Mouse (Mus musculus) MN1 (cell line): ENCODE results near the gene Tctn3.
A peak's percentile ranks its signal among the peaks of the same experiment; 100 is the strongest.
"Not testable (repeated sequence)": the region's sequence is repeated elsewhere in the genome, so short reads cannot be mapped to it uniquely, and the experiment has no call there.

Experiments used
- DNase-seq: peaks from one replicate; pipeline ENCODE4 v3.0.0-alpha.2; 2016; ENCODE audit warnings: low spot score

Tctn3 gene

GRCm38 (mm10) chr19:40621616-40622015, 9.6 kb upstream of the Tctn3 start:
- not testable (repeated sequence) for DNase-seq

GRCm38 (mm10) chr19:40616021-40616420, 4.0 kb upstream of the Tctn3 start:
- DNase-seq: no peak

- no peak for DNase-seq
Observed at GRCm38 (mm10) chr19:40614811-40615210, 2.8 kb upstream of the Tctn3 start.

DNA sequence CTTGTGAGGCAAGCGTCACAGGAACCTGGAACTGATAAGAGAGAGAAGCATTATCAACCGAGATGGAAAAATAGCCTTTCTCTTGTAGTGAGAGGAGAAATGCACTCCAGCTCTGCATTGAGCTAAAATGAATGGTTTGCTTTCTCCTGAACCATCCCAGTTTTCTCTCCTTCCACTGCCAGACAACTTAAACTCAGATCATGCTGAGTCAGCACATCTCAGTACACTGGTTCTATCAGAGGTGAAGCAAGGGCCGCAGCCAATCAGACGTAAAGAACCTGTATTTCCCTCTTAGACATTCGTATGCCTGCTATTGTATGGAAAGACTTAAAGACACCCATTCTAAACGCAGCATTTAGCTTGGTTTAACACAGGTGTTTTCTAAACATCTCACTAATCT, 4.4 kb downstream of the Tctn3 start:
- no peak for DNase-seq

DNA sequence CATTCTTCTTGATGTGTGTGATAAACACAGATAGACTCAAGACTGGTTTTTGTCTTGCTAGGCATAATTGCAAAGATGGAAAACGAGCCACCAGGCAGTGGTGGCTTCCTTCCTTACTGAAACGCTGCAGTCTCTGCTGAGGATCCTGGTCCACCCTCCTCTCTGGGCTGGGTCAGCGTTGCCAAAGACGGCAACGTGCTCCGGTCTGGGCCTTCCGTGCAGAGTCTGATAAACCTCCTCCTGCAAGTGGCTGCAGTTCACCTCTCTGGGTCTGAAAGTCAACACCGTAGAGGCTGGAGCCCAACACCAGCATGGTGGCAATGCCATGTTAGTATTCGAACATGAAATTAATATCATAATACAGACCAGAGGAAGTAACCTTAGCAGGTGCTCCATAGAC, 6.8 kb downstream of the Tctn3 start:
- DNase-seq: no peak

DNA sequence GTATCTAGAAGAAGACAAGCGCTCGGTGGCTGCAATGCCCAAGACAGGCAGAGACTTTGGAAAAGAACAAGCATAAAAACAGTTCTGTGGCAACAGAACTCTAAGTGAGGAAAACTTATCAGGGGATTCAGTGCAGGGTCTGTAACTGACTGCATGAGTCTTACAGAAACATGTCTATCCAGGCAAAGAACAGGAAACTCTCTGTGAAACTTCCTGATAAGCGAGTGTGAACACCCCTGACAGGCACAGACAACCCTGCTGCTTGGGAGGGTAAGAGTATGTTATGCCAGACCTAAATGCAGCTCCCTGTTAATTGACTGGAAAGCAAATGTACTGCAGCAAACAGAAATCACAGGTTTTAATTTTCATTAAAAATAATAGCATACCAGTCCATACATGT, 10.2 kb downstream of the Tctn3 start:
- no peak for DNase-seq

- not testable (repeated sequence) for DNase-seq
Observed at GRCm38 (mm10) chr19:40600846-40601245, 11.2 kb downstream of the Tctn3 start.

- no peak for DNase-seq
Observed at GRCm38 (mm10) chr19:40595831-40596230, 16.2 kb downstream of the Tctn3 start.

DNA sequence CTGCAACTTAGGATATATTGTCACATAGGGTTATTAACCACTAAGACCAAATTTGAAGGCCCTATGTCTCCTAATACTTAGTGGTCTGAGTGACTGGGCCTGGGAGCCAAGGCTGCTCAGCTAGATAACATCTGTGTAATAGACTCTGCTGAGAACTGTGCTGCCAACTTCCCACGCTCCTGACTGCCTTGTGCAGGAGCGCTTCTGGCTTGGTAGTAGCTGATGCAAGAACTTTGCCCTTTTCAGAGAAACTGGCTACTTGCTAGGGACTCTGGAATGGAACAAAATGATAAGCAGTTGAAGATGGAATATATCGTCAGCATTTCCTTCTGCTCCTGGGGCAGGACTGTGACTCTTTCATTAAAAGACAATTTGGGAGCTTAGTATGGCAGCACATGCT, 16.8 kb downstream of the Tctn3 start:
- peak; percentile 25 for DNase-seq

DNA sequence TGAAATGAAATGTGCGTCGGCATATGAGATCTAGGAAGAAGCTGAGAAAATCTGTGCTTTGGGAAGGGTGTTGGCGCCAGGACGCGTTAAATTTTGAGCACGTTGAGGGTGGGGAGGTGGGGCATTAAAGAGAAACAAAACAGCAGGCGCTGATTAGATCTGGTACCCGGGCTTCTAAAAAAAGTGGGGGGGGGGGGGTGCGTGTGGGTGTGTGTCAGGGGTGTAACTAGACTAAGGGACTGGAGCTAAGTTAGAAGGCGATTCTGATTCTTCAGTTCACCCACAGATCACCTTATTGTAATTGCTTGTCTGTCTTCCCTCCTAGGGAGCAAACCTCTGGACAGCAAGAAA, 22.5 kb downstream of the Tctn3 start:
- no peak for DNase-seq

- DNase-seq: peak; percentile 90
Observed at GRCm38 (mm10) chr19:40588847-40589529, 23.0 kb downstream of the Tctn3 start.

DNA sequence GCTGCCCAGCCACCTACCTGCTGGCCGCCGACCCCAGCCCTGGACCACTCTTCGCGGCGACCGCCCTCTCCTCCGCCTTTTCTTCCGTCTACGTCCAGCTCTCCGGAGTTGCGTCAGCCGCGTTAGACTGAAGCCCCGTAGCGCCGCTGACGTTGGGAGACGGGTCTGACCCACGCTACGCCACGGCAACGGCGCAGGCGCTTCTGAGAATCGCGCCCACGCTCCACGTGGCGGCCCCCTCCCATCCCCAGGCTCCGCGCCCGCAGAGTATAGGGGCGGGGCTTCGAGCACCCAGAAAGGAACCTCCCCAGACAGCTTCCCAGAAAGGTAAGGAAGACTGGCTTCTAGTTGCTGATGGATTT, 23.8 kb downstream of the Tctn3 start, which contains the start of gene Aldh18a1:
Gene Aldh18a1 (minus strand): TSS at position 171 of the 362 bp plus-strand sequence.
- DNase-seq: peak; percentile 93

GRCm38 (mm10) chr19:40587491-40588292, 24.3 kb downstream of the Tctn3 start:
- no peak for DNase-seq

DNA sequence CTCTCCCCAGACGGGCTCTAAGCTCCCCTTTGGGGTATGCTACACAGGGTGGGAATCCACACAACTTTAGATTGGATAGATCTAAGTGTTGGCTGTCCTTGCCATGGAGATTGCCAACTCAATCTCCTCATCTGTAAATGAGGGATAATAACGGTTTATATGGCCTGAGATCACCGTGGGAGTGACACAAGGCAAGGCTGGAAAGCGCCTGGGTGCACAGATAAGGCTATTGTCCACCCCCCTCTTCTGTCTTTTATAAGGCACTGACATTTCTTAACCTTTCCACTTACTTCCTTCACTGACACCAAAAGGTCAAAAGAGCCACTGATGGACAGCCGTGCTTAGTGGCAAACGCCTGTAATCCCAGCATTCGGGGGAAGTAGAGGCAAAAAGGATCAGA, 25.1 kb downstream of the Tctn3 start:
- DNase-seq: no peak

DNA sequence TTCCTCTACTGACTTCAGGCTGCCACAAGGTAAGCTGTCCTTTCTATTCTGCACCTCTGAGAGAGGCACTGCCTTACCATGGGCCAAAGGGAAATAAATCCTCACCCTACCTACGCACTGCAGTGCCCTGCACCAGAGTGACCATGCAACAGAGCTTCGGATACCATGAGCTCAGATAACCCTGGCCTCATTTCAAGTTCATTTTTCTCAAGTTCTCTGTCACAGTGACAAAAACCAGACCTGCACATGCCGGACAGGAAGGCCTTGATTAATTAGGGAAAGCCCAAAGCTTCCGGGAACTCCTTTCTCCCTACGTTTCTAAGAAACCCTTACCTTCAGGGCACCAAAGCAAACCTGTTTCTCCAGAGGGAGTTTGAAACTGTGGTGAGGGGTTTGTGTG, 30.4 kb downstream of the Tctn3 start:
- peak; percentile 69 for DNase-seq

DNA sequence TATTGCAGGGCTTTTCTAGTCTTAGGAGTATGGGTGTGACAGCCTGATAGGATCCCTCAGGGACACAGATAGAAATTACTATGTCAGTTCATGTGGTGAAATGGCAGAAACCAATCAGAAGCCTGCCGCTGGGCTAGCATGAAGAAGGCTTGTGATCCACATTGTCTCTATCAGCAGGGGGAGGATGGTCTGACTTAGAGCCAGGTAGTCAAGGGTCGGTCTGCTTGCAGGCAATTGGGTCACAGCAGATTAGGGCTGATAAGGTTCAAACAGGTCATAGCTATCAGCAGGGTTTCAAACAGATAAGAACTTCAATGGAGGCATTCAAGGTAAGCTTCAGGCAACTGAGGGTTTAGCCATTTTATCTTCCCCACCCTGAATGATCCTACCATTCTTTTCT, 31.1 kb downstream of the Tctn3 start:
- no peak for DNase-seq

- DNase-seq: no peak
Observed at GRCm38 (mm10) chr19:40575438-40575837, 36.6 kb downstream of the Tctn3 start.

- DNase-seq: no peak
Observed at GRCm38 (mm10) chr19:40570726-40571125, 41.3 kb downstream of the Tctn3 start.

DNA sequence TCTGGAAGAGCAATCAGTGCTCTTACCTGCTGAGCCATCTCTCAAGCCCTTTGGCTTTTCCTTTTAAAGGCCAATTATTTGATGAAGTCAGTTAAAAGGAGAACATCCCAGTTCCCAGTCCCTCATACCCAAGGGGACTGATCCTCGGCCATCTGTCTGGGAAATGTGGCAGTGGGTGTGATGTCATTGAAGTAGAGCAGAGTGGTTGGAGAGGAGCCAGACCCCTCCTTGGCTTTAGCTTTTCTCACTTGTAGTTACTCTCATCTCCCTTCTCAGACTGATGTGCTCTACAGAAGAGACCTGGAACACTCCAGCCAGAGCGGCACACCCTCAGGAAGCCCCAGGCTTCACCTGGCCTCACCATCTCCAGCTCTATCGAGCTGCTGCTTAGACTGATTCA, 44.4 kb downstream of the Tctn3 start:
- DNase-seq: peak; percentile 35

DNA sequence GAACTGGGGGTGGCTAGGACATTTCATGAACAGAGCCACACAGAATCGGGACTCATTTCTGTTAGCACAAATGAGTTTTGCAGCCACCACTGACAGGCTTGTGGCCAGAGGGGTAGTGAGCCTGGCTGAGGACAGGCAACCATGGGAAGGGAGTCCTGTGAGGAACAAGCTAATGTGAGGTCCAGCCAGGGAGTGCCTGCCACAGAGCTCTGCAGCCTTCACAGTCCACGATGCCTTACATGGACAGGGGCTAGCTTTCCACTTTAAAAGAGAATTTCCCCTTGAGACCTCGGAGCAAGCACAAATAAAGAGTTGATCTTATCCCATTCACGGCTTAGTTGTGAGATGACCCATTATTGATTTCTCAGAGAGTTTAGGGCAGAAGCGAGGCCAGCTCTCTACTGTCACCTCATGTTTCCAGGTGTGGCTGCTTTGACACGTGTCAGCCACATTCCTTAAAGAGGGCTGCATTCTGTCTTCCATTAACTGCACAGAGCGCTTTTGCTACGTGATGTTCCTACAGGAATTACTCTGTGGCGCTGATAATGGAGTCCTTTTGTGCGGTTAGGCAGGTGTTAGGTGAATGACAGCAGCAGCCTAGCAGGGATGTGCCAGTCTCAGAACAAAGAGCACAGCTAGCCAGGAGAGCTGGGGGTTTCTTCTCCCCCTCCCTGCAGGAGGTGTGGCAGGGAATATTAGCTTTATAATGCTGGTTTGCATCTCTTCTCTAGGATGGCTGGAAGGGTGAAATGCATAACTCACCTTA, 48.0 kb downstream of the Tctn3 start:
- DNase-seq: no peak

DNA sequence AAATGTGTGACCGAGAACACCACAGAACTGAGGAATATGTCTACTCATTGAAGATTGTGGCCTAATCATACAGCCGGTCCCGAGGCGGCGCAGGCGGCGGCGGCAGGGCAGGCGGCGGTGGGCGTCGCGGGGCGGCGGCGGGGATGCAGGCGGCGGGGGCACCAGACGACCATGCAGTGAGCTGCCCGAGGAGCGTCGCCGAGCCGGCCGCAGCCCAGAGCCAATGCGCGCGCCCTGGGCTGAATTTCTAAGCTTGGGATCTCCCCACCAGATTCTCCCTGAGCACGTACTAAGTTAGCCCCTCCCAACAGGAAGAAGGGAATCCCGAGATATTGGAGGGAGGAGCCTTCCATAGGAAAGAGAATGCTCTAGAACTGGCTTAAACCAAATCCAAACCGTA, 50.5 kb downstream of the Tctn3 start:
- not testable (repeated sequence) for DNase-seq

DNA sequence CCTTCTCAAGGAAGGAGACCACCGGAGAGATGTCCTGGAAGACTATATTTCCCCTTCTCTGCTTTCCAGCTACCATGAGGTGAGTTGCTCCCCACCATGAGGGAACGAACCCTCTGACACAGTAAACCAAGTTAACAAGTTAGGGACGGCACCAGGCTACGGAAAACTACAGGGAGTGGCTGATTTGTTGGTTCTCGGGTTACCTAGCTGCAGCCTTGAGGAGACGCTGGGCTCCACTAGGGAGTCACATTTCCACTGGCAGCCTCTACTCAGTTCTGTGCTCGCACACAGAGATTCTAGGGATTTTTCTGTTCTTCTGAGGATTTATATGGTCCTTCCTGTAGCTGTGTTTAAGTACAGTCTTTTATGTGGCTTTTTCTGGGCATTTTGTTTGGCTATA, 56.0 kb downstream of the Tctn3 start:
- no peak for DNase-seq

- no peak for DNase-seq
Observed at GRCm38 (mm10) chr19:40555136-40555535, 56.9 kb downstream of the Tctn3 start.
